Mouse (Mus musculus): ENCODE results near the gene Pald1. TPM values are rescaled to one million over a fixed set of nuclear protein-coding genes. Genes with fewer than 3 reads are reported as not detected.

Pald1 gene
- polyA plus RNA-seq, 1 experiment from 2014 or later: 29.4 TPM

- Histone ChIP-seq H3K27ac (no peak overlapping the region), H3K27me3 (0 out of 2 replicates have a peak, but pooled peaks cover 2% of the 10 kb centered on the region), H3K36me3 (no peaks in the 10 kb centered on the region), H3K4me2 (no peak overlapping the region), H3K4me3 (no peak overlapping the region), H3K4me1 (replicated peaks) (no peaks in the 10 kb centered on the region), H3K9me3 (no peaks in the 10 kb centered on the region), H3K9ac (no peak overlapping the region)
- no peak for ATAC-seq (ENCODE audit: low FRiP score)
- 89% methylated on average over 5 of the region's 5 CpGs for WGBS
Observed at GRCm38 (mm10) chr10:61400407-61400806, 17.1 kb upstream of the Pald1 start.

GRCm38 (mm10) chr10:61399156-61399734 is 15.9 kb upstream of the Pald1 start:
- Histone ChIP-seq H3K4me1 (replicated peaks) (peaks cover 4% of the 10 kb centered on the region; the same call in 1 of the 2 replicates), H3K9ac (no peak overlapping the region), H3K27me3 (no peaks in the 10 kb centered on the region), H3K9me3 (no peaks in the 10 kb centered on the region), H3K27ac (no peak overlapping the region), H3K4me2 (no peak overlapping the region), H3K4me3 (no peak overlapping the region), H3K36me3 (no peaks in the 10 kb centered on the region)
- WGBS: 26% methylated on average over 13 of the region's 13 CpGs
- peak; percentile 80; the same call in 1 of the 2 replicates for ATAC-seq (ENCODE audit: low FRiP score)

- H3K27me3 ChIP-seq: no peaks in the 10 kb centered on the region
- ATAC-seq (ENCODE audit: low FRiP score): no peak
- no peak overlapping the region for H3K9ac ChIP-seq
- H3K36me3 ChIP-seq: no peaks in the 10 kb centered on the region
- no peaks in the 10 kb centered on the region for H3K9me3 ChIP-seq
- peaks cover 4% of the 10 kb centered on the region; the same call in 1 of the 2 replicates for H3K4me1 ChIP-seq (replicated peaks)
- no peak overlapping the region for H3K4me3 ChIP-seq
- 36% methylated on average over 3 of the region's 3 CpGs for WGBS
- no peak overlapping the region for H3K4me2 ChIP-seq
- no peak overlapping the region for H3K27ac ChIP-seq
Observed at GRCm38 (mm10) chr10:61398125-61398524, 14.8 kb upstream of the Pald1 start.

DNA sequence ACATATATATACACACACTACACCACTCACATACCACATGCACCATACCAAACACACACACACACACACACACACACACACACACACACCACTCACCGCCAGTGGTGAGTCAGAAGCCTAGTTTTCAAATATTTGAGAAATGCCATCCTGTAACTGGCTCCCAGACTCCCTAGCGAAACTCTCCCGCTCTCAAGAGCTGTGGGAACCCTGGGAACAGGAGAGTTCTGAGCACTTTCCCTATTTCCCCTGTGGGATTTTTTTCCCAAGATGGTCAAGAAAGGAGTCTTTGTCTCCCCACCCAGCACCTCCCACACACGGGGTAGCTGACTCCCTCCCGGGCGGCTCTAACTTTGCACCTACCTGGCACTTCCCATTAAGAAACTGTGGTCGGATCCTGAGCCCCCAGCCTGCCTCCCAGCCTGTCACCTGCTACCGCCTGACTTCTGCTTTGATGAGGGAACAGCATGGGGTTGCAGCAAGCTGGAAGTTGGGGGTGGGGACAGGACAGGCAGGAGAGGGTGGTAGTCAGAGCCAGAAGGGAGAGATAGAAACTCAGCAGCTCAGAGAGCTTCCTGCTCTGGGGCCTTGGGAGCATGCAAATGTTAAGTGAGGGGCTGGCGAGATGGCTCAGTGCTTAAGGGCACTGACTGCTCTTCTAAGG is 11.3 kb upstream of the Pald1 start:
- WGBS: 22% methylated on average over 9 of the region's 9 CpGs
- ATAC-seq (ENCODE audit: low FRiP score): no peak

GRCm38 (mm10) chr10:61392584-61392983 is 9.3 kb upstream of the Pald1 start:
- WGBS: 61% methylated on average over 4 of the region's 4 CpGs
- Histone ChIP-seq H3K27me3 (0 out of 2 replicates have a peak, but pooled peaks cover 2% of the 10 kb centered on the region), H3K4me3 (no peak overlapping the region), H3K27ac (no peak overlapping the region), H3K9ac (no peak overlapping the region), H3K36me3 (no peaks in the 10 kb centered on the region), H3K4me1 (replicated peaks) (peaks cover 9% of the 10 kb centered on the region; the same call in 1 of the 2 replicates), H3K9me3 (no peaks in the 10 kb centered on the region), H3K4me2 (no peak overlapping the region)
- no peak for ATAC-seq (ENCODE audit: low FRiP score)

More for the DNA sequence above, 11.3 kb upstream of the Pald1 start:
- Histone ChIP-seq H3K9me3 (no peaks in the 10 kb centered on the region), H3K27ac (no peak overlapping the region), H3K9ac (no peak overlapping the region), H3K36me3 (no peaks in the 10 kb centered on the region), H3K4me3 (no peak overlapping the region), H3K4me2 (no peak overlapping the region), H3K27me3 (no peaks in the 10 kb centered on the region), H3K4me1 (replicated peaks) (peaks cover 4% of the 10 kb centered on the region; the same call in 1 of the 2 replicates)

DNA sequence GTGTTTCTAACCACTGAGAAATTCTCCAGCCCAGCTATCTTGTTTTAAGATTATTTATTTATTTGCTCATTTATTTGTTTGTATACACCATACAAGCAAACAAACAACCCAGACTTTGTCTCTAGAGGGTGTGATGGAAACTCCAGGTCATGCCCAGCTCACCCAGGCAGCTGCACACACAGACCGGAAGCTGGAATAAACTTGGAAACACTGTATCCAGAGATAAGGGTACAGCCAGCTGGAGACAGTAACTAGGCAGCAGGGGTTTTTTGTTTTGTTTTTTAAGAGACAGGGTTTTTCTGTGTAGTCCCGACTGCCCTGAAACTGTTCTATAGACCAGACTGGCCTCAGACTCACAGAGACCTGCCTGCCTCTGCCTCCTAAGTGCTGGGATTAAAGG is 6.8 kb upstream of the Pald1 start:
- Histone ChIP-seq H3K4me3 (no peak overlapping the region), H3K4me1 (replicated peaks) (peaks cover 9% of the 10 kb centered on the region; the same call in 1 of the 2 replicates), H3K36me3 (no peaks in the 10 kb centered on the region), H3K9me3 (no peaks in the 10 kb centered on the region), H3K27me3 (peaks cover 6% of the 10 kb centered on the region; the same call in 1 of the 2 replicates), H3K4me2 (no peak overlapping the region), H3K9ac (no peak overlapping the region), H3K27ac (no peak overlapping the region)
- WGBS: 66% methylated on average over 2 of the region's 2 CpGs
- ATAC-seq (ENCODE audit: low FRiP score): no peak

GRCm38 (mm10) chr10:61389020-61389419 is 5.7 kb upstream of the Pald1 start:
- Histone ChIP-seq H3K36me3 (no peaks in the 10 kb centered on the region), H3K9me3 (no peaks in the 10 kb centered on the region), H3K4me3 (no peak overlapping the region), H3K9ac (no peak overlapping the region), H3K4me2 (no peak overlapping the region), H3K27me3 (peaks cover 11% of the 10 kb centered on the region), H3K27ac (no peak overlapping the region), H3K4me1 (replicated peaks) (peaks cover 10% of the 10 kb centered on the region)
- ATAC-seq (ENCODE audit: low FRiP score): peak; percentile 72
- 12% methylated on average over 5 of the region's 5 CpGs for WGBS

- no peak for ATAC-seq (ENCODE audit: low FRiP score)
- Histone ChIP-seq H3K27me3 (peaks cover 25% of the 10 kb centered on the region), H3K9ac (no peak overlapping the region), H3K4me2 (no peak overlapping the region), H3K27ac (no peak overlapping the region), H3K4me3 (no peak overlapping the region), H3K9me3 (no peaks in the 10 kb centered on the region), H3K4me1 (replicated peaks) (peaks cover 32% of the 10 kb centered on the region), H3K36me3 (no peaks in the 10 kb centered on the region)
- 79% methylated on average over 6 of the region's 6 CpGs for WGBS
Observed at GRCm38 (mm10) chr10:61386284-61386683, 3.0 kb upstream of the Pald1 start.

DNA sequence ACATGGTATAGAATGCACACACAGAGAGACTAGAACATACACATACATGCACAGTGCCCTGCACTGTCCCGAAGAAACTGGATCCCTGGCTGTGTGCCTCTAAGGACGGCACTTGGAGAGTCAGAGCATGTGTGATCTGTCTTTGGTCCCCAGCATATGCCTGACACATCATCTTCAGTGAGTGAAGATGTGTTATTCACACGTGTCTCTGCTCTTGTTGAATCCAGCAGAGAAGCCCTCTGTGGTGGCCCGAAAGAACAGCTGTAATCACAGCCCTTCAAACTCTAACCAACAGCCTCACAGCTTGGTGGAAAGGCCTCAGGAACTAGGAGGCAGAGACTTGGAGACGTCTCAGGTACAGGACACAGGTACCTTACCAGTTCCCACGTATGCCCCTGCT is 1.8 kb upstream of the Pald1 start:
- no peak for ATAC-seq (ENCODE audit: low FRiP score)
- WGBS: 86% methylated on average over 6 of the region's 6 CpGs
- H3K4me1 ChIP-seq (replicated peaks): peaks cover 43% of the 10 kb centered on the region

DNA sequence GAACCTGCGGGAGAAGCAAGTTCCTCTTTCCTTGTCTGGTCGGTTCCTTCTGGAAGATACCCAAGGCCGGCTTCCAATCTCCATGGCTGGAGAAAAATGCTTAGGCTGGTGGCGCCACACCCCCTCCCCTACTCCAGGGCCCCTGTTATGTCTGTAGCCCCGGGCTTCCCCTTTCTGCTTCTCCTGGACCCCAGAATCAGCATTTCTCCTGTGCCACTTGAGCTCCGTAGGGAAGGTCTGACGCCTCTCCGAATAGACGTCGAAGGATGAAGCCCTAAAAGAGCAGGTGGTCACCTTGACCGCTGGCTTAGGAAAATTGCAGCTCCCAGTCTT is 351 bp upstream of the Pald1 start:
- peaks cover 35% of the 10 kb centered on the region for H3K27me3 ChIP-seq
- peaks cover 53% of the 10 kb centered on the region for H3K4me1 ChIP-seq (replicated peaks)
- no peaks in the 10 kb centered on the region for H3K9me3 ChIP-seq
- peak overlapping the region; percentile 87 for H3K4me2 ChIP-seq
- H3K4me3 ChIP-seq: peak overlapping the region; percentile 68
- ATAC-seq (ENCODE audit: low FRiP score): no peak; the same call in 1 of the 2 replicates
- no peaks in the 10 kb centered on the region for H3K36me3 ChIP-seq
- H3K9ac ChIP-seq: peak overlapping the region; percentile 80
- 5% methylated on average over 11 of the region's 11 CpGs for WGBS
- H3K27ac ChIP-seq: peak overlapping the region; percentile 74

More for the DNA sequence above, 1.8 kb upstream of the Pald1 start:
- H3K4me3 ChIP-seq: no peak overlapping the region
- no peak overlapping the region for H3K4me2 ChIP-seq
- no peak overlapping the region for H3K9ac ChIP-seq
- H3K36me3 ChIP-seq: no peaks in the 10 kb centered on the region
- H3K27ac ChIP-seq: no peak overlapping the region
- peaks cover 35% of the 10 kb centered on the region for H3K27me3 ChIP-seq
- H3K9me3 ChIP-seq: no peaks in the 10 kb centered on the region

DNA sequence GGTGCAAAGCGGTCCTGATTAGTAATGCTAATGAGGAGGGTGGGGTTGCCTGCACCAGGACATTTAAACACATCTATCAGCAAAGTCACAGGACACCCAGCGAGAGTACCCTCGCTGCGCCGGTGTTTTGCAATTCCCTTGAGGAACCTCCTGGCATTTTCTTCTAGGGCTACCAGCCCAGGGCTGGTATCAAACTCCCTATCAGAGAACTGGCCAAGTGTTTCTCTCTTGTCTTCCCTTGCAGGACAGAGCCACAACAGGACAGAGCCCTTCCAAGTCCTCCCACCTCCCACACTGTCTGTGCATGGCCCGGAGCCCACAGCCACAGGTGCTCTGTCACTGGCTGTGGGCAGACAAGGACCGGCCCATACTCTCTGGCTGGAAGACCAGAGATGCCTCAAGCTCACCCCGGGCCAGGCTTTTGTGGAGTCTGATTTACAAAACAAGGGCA is 1.0 kb downstream of the Pald1 start:
- Histone ChIP-seq H3K9me3 (no peaks in the 10 kb centered on the region), H3K36me3 (no peaks in the 10 kb centered on the region), H3K4me1 (replicated peaks) (peaks cover 54% of the 10 kb centered on the region), H3K27me3 (peaks cover 33% of the 10 kb centered on the region), H3K4me3 (peak overlapping the region; percentile 68), H3K9ac (peak overlapping the region; percentile 80), H3K27ac (peak overlapping the region; percentile 74), H3K4me2 (peak overlapping the region; percentile 87)
- 0 out of 2 replicates have a peak, but pooled peaks have one; percentile 7 for ATAC-seq (ENCODE audit: low FRiP score)
- WGBS: under 1% methylated on average over 8 of the region's 8 CpGs

DNA sequence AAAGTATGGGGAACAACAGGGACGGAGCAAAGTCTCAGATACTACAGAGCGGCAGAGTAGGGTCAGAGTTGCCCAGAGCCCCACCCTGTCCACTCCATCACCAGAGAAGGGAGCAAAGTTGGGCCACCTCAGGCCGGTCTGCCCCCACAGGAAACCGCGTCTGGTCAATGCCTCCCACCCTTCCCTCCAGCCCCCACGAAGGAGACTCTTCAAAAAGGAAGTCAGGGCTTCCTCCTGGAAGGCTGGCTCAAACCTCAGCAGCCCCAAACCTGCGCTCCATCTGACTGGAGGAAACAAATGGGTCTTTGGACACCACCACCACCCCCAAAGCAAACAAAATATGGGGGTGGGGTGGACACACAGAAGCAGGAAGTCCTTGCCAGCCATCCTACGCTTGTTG is 1.5 kb downstream of the Pald1 start:
- H3K27me3 ChIP-seq: peaks cover 33% of the 10 kb centered on the region
- H3K36me3 ChIP-seq: no peaks in the 10 kb centered on the region
- H3K9me3 ChIP-seq: no peaks in the 10 kb centered on the region
- 7% methylated on average over 8 of the region's 8 CpGs for WGBS
- H3K27ac ChIP-seq: peak overlapping the region; percentile 74
- peak overlapping the region; percentile 68 for H3K4me3 ChIP-seq
- H3K4me2 ChIP-seq: peak overlapping the region; percentile 87
- peak overlapping the region; percentile 80 for H3K9ac ChIP-seq
- ATAC-seq (ENCODE audit: low FRiP score): no peak
- peaks cover 54% of the 10 kb centered on the region for H3K4me1 ChIP-seq (replicated peaks)
